Comparison of ENCODE assay signal across 14 mouse cellular contexts in genomic region chr7:79497701-79498115, GRCm38 (mm10). TPM values are rescaled to one million over a fixed set of nuclear protein-coding genes. Genes with fewer than 3 reads are reported as not detected.
DNase-seq lines count a peak whose midpoint lies in the region; ATAC-seq and TF ChIP-seq lines count a peak whose summit lies in the region.
"Had no signal": no experiment of that assay in that cellular context is flagged by ENCODE, and none has a peak within 500 bp of the region (broad histone marks: within the 10 kb centered on the region; RNA-seq: fewer than 3 reads in every experiment).

No protein-coding gene starts in this region.

- no peaks in the 10 kb centered on the region for H3K9me3 ChIP-seq in forebrain, embryonic 12.5 days
- H3K9me3 ChIP-seq: G1E had no signal

- DNase-seq in testis, postnatal 14 days (ENCODE audit: low spot score) = no peak
- DNase-seq in mesoderm, embryonic 11.5 days (ENCODE audit: low read depth, low spot score) = peak; percentile 78
- peak; percentile 57 for DNase-seq in right cerebral cortex, postnatal 4 days
- no peak for DNase-seq in thymus, adult 18-20 months
- no peak for DNase-seq in thymus, postnatal 4 days
- DNase-seq: adrenal gland, adult 8-10 months; gastrocnemius, adult 2 months had no signal

- H3K4me2 ChIP-seq in forebrain, embryonic 12.5 days = peak overlapping the region; percentile 94
- H3K4me2 ChIP-seq: liver, embryonic 11.5 days had no signal

- ATAC-seq in forebrain, embryonic 12.5 days (ENCODE audit: low FRiP score) = peak; percentile 47
- ATAC-seq in CD4-positive, CD25-positive, alpha-beta regulatory T cell, adult 4 months = no peak
- ATAC-seq: intestine, embryonic 16.5 days had no signal

- H3K9ac ChIP-seq in forebrain, embryonic 12.5 days = peak overlapping the region; percentile 100

- H3K27ac ChIP-seq in testis, adult 2 months (ENCODE audit: control insufficient read depth, insufficient read depth, low read depth, low read length) = no peak overlapping the region
- peak overlapping the region; percentile 100 for H3K27ac ChIP-seq in forebrain, embryonic 12.5 days
- H3K27ac ChIP-seq: gastrocnemius, adult 2 months had no signal

- peaks cover 27% of the 10 kb centered on the region for H3K4me1 ChIP-seq in testis, adult 2 months (ENCODE audit: control insufficient read depth, insufficient read depth, low read length)
- H3K4me1 ChIP-seq in forebrain, embryonic 12.5 days = peaks cover 60% of the 10 kb centered on the region

- H3K27me3 ChIP-seq in testis, adult 2 months (ENCODE audit: control insufficient read depth, insufficient read depth, low read length) = peaks cover 9% of the 10 kb centered on the region
- peaks cover 44% of the 10 kb centered on the region; the same call in 1 of the 2 replicates for H3K27me3 ChIP-seq in forebrain, embryonic 12.5 days

- peak overlapping the region; percentile 63 for H3K4me3 ChIP-seq in testis, adult 2 months (ENCODE audit: control insufficient read depth, low read depth, low read length)
- peak overlapping the region; percentile 95 for H3K4me3 ChIP-seq in forebrain, embryonic 12.5 days (replicated peaks)
- H3K4me3 ChIP-seq: gastrocnemius, adult 2 months; megakaryocyte, embryonic 14.5 days had no signal

- H3K36me3 ChIP-seq in testis, adult 2 months (ENCODE audit: control insufficient read depth, insufficient read depth, low read length) = no peaks in the 10 kb centered on the region
- H3K36me3 ChIP-seq in forebrain, embryonic 12.5 days (replicated peaks) = peaks cover 14% of the 10 kb centered on the region
- H3K36me3 ChIP-seq: G1E had no signal

- no peak for TF ChIP-seq POLR2A in testis, adult 2 months (IDR thresholded peaks at IDR 0.05; ENCODE audit: control insufficient read depth, low read depth, low read length)

- no peak for TF ChIP-seq CTCF in testis, adult 2 months (IDR thresholded peaks at IDR 0.05; ENCODE audit: control insufficient read depth, insufficient read depth, insufficient replicate concordance, low read depth, low read length)

- WGBS in forebrain, embryonic 12.5 days = under 1% methylated on average over 20 of the region's 20 CpGs

RNA-seq across cellular contexts. Expression of gene Polg, which starts 31.5 kb away (rescaled TPM):
- 74.5 and 78.3 TPM in 2 replicates for polyA plus RNA-seq in testis, adult 2 months (2012; rRNA removed)
- 41.7 and 45.1 TPM in 2 replicates for polyA plus RNA-seq in forebrain, embryonic 12.5 days (2016; fragmentation: Nextera tagmentation; extraction: Ambion mirVana)
- 10 to 100 TPM; 29.3 to 34.8 TPM for polyA plus RNA-seq in CD4-positive, CD25-positive, alpha-beta regulatory T cell, adult 4 months (2017; shearing (Covaris generic))

Comparison
In these comparisons a context has a peak if more than half of its experiments do, and no peak if none do; other contexts are left out.
1. DNase-seq: peak in mesoderm, embryonic 11.5 days (single experiment) and right cerebral cortex, postnatal 4 days (single experiment); none in testis, postnatal 14 days (single experiment), thymus, adult 18-20 months (0 of 2) and thymus, postnatal 4 days (single experiment).